Mouse (Mus musculus): ENCODE measurements around the gene Pcp4l1.

- TF ChIP-seq CTCF (IDR thresholded peaks at IDR 0.05; ENCODE audit: control insufficient read depth, insufficient read depth, insufficient read length): no peak
- TF ChIP-seq USF1 (IDR thresholded peaks at IDR 0.05; ENCODE audit: low read depth): no peak
- no peak for TF ChIP-seq MAX (IDR thresholded peaks at IDR 0.05)
- TF ChIP-seq CEBPB (IDR thresholded peaks at IDR 0.05; ENCODE audit: low read depth): no peak
- no peak for TF ChIP-seq MYOD1 (IDR thresholded peaks at IDR 0.05; ENCODE audit: control insufficient read depth, insufficient read length, low read depth)
Observed at GRCm38 (mm10) chr1:171130971-171131370, 65.1 kb downstream of the Pcp4l1 start.

Data from C2C12 (cell line).